Mouse (Mus musculus) embryonic facial prominence, embryonic 12.5 days (tissue): ENCODE results near the gene Vmn2r110. TPM values are rescaled to one million over a fixed set of nuclear protein-coding genes. Genes with fewer than 3 reads are reported as not detected.

Source experiments
- ATAC-seq: fragments of 200-750 bp; cut with Nextera tagmentation; 2 replicates; pipeline ENCODE4 v1.8.0; 2017; ENCODE audit not compliant: insufficient number of reproducible peaks, insufficient read depth, low FRiP score, low TSS enrichment
- H3K27ac ChIP-seq: fragments of 300-500 bp; sonication (generic); 2 replicates; pipeline ENCODE4 v1.5.1; 2016; ENCODE audit warnings: mild to moderate bottlenecking
- H3K27me3 ChIP-seq: fragments of 300-500 bp; sonication (generic); 2 replicates; pipeline ENCODE4 v1.6.1; 2016; ENCODE audit warnings: mild to moderate bottlenecking, moderate library complexity
- H3K36me3 ChIP-seq: fragments of 300-500 bp; sonication (generic); 2 replicates; pipeline ENCODE4 v1.6.1; 2016; ENCODE audit warnings: mild to moderate bottlenecking
- H3K4me1 ChIP-seq: fragments of 300-500 bp; sonication (generic); 2 replicates; pipeline ENCODE4 v1.6.1; 2016
- H3K4me2 ChIP-seq: fragments of 300-500 bp; sonication (generic); replicated peaks from 2 replicates; pipeline ENCODE4 v1.6.1; 2016; ENCODE audit warnings: mild to moderate bottlenecking, moderate library complexity
- H3K4me3 ChIP-seq: fragments of 300-500 bp; sonication (generic); 2 replicates; pipeline ENCODE4 v1.5.1; 2016; ENCODE audit warnings: mild to moderate bottlenecking
- H3K9ac ChIP-seq: fragments of 300-500 bp; sonication (generic); 2 replicates; pipeline ENCODE4 v1.6.1; 2016; ENCODE audit warnings: mild to moderate bottlenecking, moderate library complexity
- H3K9me3 ChIP-seq: fragments of 300-500 bp; sonication (generic); 2 replicates; pipeline ENCODE4 v1.6.1; 2016; ENCODE audit warnings: mild to moderate bottlenecking, moderate library complexity
- WGBS: fragments of 180-500 bp; shearing (Covaris S2); methylation state at CpG from one replicate; pipeline ENCODE4 v1.1.7; 2016; 5-methylcytosine and 5-hydroxymethylcytosine counted together
- polyA plus RNA-seq: library from polyadenylated mRNA; unstranded; fragments of >200 nt; fragmentation: Nextera tagmentation; extraction: Ambion mirVana; gene quantifications from 2 replicates; pipeline ENCODE4 v1.2.1, GENCODE M21; 2016

The Vmn2r110 gene
- polyA plus RNA-seq: 0.04 and 0.05 TPM in 2 replicates

GRCm38 (mm10) chr17:20596323-20596722, at the start of gene Vmn2r110:
Vmn2r110 (minus strand) TSS chr17:20596423.
- no peaks in the 10 kb centered on the region for H3K36me3 ChIP-seq
- H3K4me3 ChIP-seq: no peak within 1 kb of the TSS
- ATAC-seq: no peak
- 47% methylated on average over 1 of the region's 1 CpGs for WGBS
- H3K9me3 ChIP-seq: no peaks in the 10 kb centered on the region
- no peak within 1 kb of the TSS for H3K27ac ChIP-seq
- no peaks in the 10 kb centered on the region for H3K4me1 ChIP-seq
- no peak within 1 kb of the TSS for H3K4me2 ChIP-seq
- H3K27me3 ChIP-seq: no peaks in the 10 kb centered on the region
- no peak within 1 kb of the TSS for H3K9ac ChIP-seq

GRCm38 (mm10) chr17:20624777-20625176, 28.6 kb upstream of the Vmn2r110 start, which contains the start of gene Fpr-rs3:
Fpr-rs3 (minus strand) TSS chr17:20624877.
- Histone ChIP-seq H3K4me3 (no peak within 1 kb of the TSS), H3K4me1 (no peaks in the 10 kb centered on the region), H3K4me2 (no peak within 1 kb of the TSS), H3K27me3 (no peaks in the 10 kb centered on the region), H3K27ac (no peak within 1 kb of the TSS), H3K9me3 (0 out of 2 replicates have a peak, but pooled peaks cover 5% of the 10 kb centered on the region), H3K36me3 (no peaks in the 10 kb centered on the region), H3K9ac (no peak within 1 kb of the TSS)
- no peak for ATAC-seq

GRCm38 (mm10) chr17:20564656-20565055, 31.6 kb downstream of the Vmn2r110 start, which contains the start of gene Vmn2r109:
Vmn2r109 (minus strand) TSS chr17:20564756.
- H3K4me2 ChIP-seq: no peak within 1 kb of the TSS
- no peak within 1 kb of the TSS for H3K4me3 ChIP-seq
- ATAC-seq: no peak
- no peak within 1 kb of the TSS for H3K9ac ChIP-seq
- no peaks in the 10 kb centered on the region for H3K9me3 ChIP-seq
- no peaks in the 10 kb centered on the region for H3K4me1 ChIP-seq
- no peaks in the 10 kb centered on the region for H3K36me3 ChIP-seq
- WGBS: 77% methylated on average over 1 of the region's 1 CpGs
- H3K27ac ChIP-seq: no peak within 1 kb of the TSS
- no peaks in the 10 kb centered on the region for H3K27me3 ChIP-seq

Other genes with a start within 250 kb of the Vmn2r110 start
- not detected in 2 replicates for gene Vmn1r224, start 182.3 kb downstream of the Vmn2r110 start, polyA plus RNA-seq
- gene Vmn2r108, start 115.1 kb downstream of the Vmn2r110 start, polyA plus RNA-seq: not detected in 2 replicates
- not detected in 2 replicates for gene Vmn1r225, start 98.3 kb downstream of the Vmn2r110 start, polyA plus RNA-seq
- gene Vmn2r109, start 31.7 kb downstream of the Vmn2r110 start, polyA plus RNA-seq: not detected in 2 replicates
- not detected in 2 replicates for gene Fpr-rs3, start 28.5 kb upstream of the Vmn2r110 start, polyA plus RNA-seq
- gene Vmn1r226, start 86.4 kb upstream of the Vmn2r110 start, polyA plus RNA-seq: not detected in 2 replicates
- gene Vmn1r227, start 133.4 kb upstream of the Vmn2r110 start, polyA plus RNA-seq: not detected in 2 replicates
- gene Vmn1r228, start 189.7 kb upstream of the Vmn2r110 start, polyA plus RNA-seq: not detected in 2 replicates
- not detected in 2 replicates for gene Vmn1r229, start 215.1 kb upstream of the Vmn2r110 start, polyA plus RNA-seq
- not detected in 2 replicates for gene Vmn1r230, start 244.0 kb upstream of the Vmn2r110 start, polyA plus RNA-seq